Mouse (Mus musculus) heart, adult 2 months (tissue): Measurements from ENCODE around the gene Ago4. TPM values are rescaled to one million over a fixed set of nuclear protein-coding genes. Genes with fewer than 3 reads are reported as not detected.

Experiments used
- DNase-seq, 2 experiments: peaks; one replicate each; pipeline ENCODE4 v3.0.0; 2021
- H3K27ac ChIP-seq: fragments of 200-600 bp; 2 replicates; pipeline ENCODE4 v1.8.1; 2022
- H3K27me3 ChIP-seq: fragments of 200-500 bp; 2 replicates; pipeline ENCODE4 v1.6.1; 2012; ENCODE audit warnings: mild to moderate bottlenecking, low read length, inconsistent platforms, mixed read lengths; ENCODE audit not compliant: control insufficient read depth, insufficient read depth
- H3K36me3 ChIP-seq: fragments of 200-500 bp; 2 replicates; pipeline ENCODE4 v1.6.1; 2012; ENCODE audit warnings: low read length, inconsistent platforms; ENCODE audit not compliant: control insufficient read depth, insufficient read depth
- H3K4me1 ChIP-seq: fragments of 200-500 bp; 2 replicates; pipeline ENCODE4 v1.6.1; 2011; ENCODE audit warnings: low read length; ENCODE audit not compliant: control insufficient read depth, insufficient read depth
- H3K4me3 ChIP-seq: fragments of 200-600 bp; 2 replicates; pipeline ENCODE4 v1.8.1; 2022
- H3K79me2 ChIP-seq: fragments of 200-500 bp; replicated peaks from 2 replicates; pipeline ENCODE4 v1.6.1; 2012; ENCODE audit warnings: mild to moderate bottlenecking, inconsistent platforms, low read length, moderate library complexity, mixed read lengths; ENCODE audit not compliant: control insufficient read depth, insufficient read depth
- H3K9ac ChIP-seq: fragments of 200-500 bp; 2 replicates; pipeline ENCODE4 v1.6.1; 2012; ENCODE audit warnings: low read depth, mild to moderate bottlenecking, control low read depth, inconsistent platforms, low read length, mixed read lengths
- CTCF ChIP-seq: fragments of 200-600 bp; IDR thresholded peaks from 2 replicates; pipeline ENCODE4 v1.8.1; 2022; ENCODE audit warnings: antibody characterized with exemption, mild to moderate bottlenecking, moderate library complexity
- EP300 ChIP-seq: fragments of 200-500 bp; IDR thresholded peaks from 2 replicates; pipeline ENCODE4 v1.6.1; 2011; ENCODE audit warnings: low read depth, low read length, control low read depth; ENCODE audit not compliant: insufficient read depth
- POLR2A ChIP-seq: fragments of 200-500 bp; IDR thresholded peaks from 2 replicates; pipeline ENCODE4 v1.6.1; 2011; ENCODE audit warnings: mild to moderate bottlenecking, low read depth, low read length, control low read depth; ENCODE audit not compliant: insufficient read depth
- WGBS: fragments of 180-500 bp; shearing (Covaris S2); methylation state at CpG from one replicate; pipeline ENCODE4 v1.1.7; 2018; 5-methylcytosine and 5-hydroxymethylcytosine counted together
- intact Hi-C: fragments of 180-260 bp; cut with DNase I; formaldehyde crosslinking; loops from one replicate; pipeline ENCODE4 v1.15.1; 2025
- polyA plus RNA-seq: library from polyadenylated mRNA; depleted of rRNA; stranded (reverse); fragments of >200 nt; gene quantifications from 2 replicates; pipeline ENCODE4 v1.2.3, GENCODE M21; 2012
- total RNA-seq, 2 experiments: library from RNA; stranded (reverse); gene quantifications; 2 replicates each; pipeline ENCODE4 v1.2.3; 2021

Ago4 gene
- total and polyA plus RNA-seq, 3 experiments, result 2.2 to 11.7 (median 9.6) TPM

GRCm38 (mm10) chr4:126464892-126465235, 68.4 kb downstream of the Ago4 start:
- TF ChIP-seq EP300 (no peak), POLR2A (no peak), CTCF (no peak)

GRCm38 (mm10) chr4:126464189-126464891, 68.9 kb downstream of the Ago4 start:
- no peak overlapping the region for H3K4me3 ChIP-seq
- no peaks in the 10 kb centered on the region for H3K36me3 ChIP-seq
- intact Hi-C loops, result no loop called here
- TF ChIP-seq CTCF, result no peak
- no peak for TF ChIP-seq EP300
- no peak for TF ChIP-seq POLR2A
- H3K4me1 ChIP-seq, result peaks cover 2% of the 10 kb centered on the region
- no peak overlapping the region for H3K27ac ChIP-seq
- 49% methylated on average over 4 of the region's 4 CpGs for WGBS
- H3K27me3 ChIP-seq, result no peaks in the 10 kb centered on the region
- no peaks in the 10 kb centered on the region for H3K79me2 ChIP-seq
- no peak for DNase-seq
- H3K9ac ChIP-seq, result no peak overlapping the region

More at GRCm38 (mm10) chr4:126464892-126465235, 68.4 kb downstream of the Ago4 start:
- H3K79me2 ChIP-seq, result no peaks in the 10 kb centered on the region
- H3K4me3 ChIP-seq, result no peak overlapping the region
- H3K27me3 ChIP-seq, result no peaks in the 10 kb centered on the region
- intact Hi-C loops, result no loop called here
- WGBS, result 39% methylated on average over 2 of the region's 2 CpGs
- H3K36me3 ChIP-seq, result no peaks in the 10 kb centered on the region
- H3K27ac ChIP-seq, result no peak overlapping the region
- no peak overlapping the region for H3K9ac ChIP-seq
- H3K4me1 ChIP-seq, result peaks cover 2% of the 10 kb centered on the region
- no peak for DNase-seq

GRCm38 (mm10) chr4:126455441-126455840, 77.8 kb downstream of the Ago4 start:
- H3K9ac ChIP-seq, result no peak overlapping the region
- H3K4me1 ChIP-seq, result no peaks in the 10 kb centered on the region
- WGBS, result 89% methylated on average over 7 of the region's 7 CpGs
- intact Hi-C loops, result no loop called here
- no peak overlapping the region for H3K27ac ChIP-seq
- TF ChIP-seq CTCF (no peak), POLR2A (no peak), EP300 (no peak)
- DNase-seq, result no peak
- no peak overlapping the region for H3K4me3 ChIP-seq
- no peaks in the 10 kb centered on the region for H3K36me3 ChIP-seq
- no peaks in the 10 kb centered on the region for H3K27me3 ChIP-seq
- no peaks in the 10 kb centered on the region for H3K79me2 ChIP-seq

GRCm38 (mm10) chr4:126454547-126455254, 78.6 kb downstream of the Ago4 start:
- H3K9ac ChIP-seq, result no peak overlapping the region
- no peaks in the 10 kb centered on the region for H3K4me1 ChIP-seq
- H3K4me3 ChIP-seq, result no peak overlapping the region
- H3K36me3 ChIP-seq, result no peaks in the 10 kb centered on the region
- DNase-seq, result no peak
- H3K27me3 ChIP-seq, result no peaks in the 10 kb centered on the region
- no peaks in the 10 kb centered on the region for H3K79me2 ChIP-seq
- intact Hi-C loops, result no loop called here
- H3K27ac ChIP-seq, result no peak overlapping the region
- TF ChIP-seq CTCF, result no peak
- 89% methylated on average over 5 of the region's 5 CpGs for WGBS

GRCm38 (mm10) chr4:126450268-126450667, 83.0 kb downstream of the Ago4 start:
- intact Hi-C loops, result no loop called here
- peaks cover 5% of the 10 kb centered on the region for H3K36me3 ChIP-seq

GRCm38 (mm10) chr4:126447126-126447525, 86.1 kb downstream of the Ago4 start:
- H3K79me2 ChIP-seq, result no peaks in the 10 kb centered on the region
- TF ChIP-seq POLR2A, result no peak
- TF ChIP-seq CTCF, result no peak
- no peak for TF ChIP-seq EP300
- intact Hi-C loops, result no loop called here
- no peak overlapping the region for H3K27ac ChIP-seq
- 73% methylated on average over 7 of the region's 7 CpGs for WGBS
- peaks cover 5% of the 10 kb centered on the region for H3K36me3 ChIP-seq
- no peaks in the 10 kb centered on the region; the same call in 1 of the 2 replicates for H3K4me1 ChIP-seq
- no peak for DNase-seq
- H3K27me3 ChIP-seq, result no peaks in the 10 kb centered on the region
- H3K9ac ChIP-seq, result no peak overlapping the region
- no peak overlapping the region for H3K4me3 ChIP-seq

More at GRCm38 (mm10) chr4:126450268-126450667, 83.0 kb downstream of the Ago4 start:
- Histone ChIP-seq H3K4me1 (no peaks in the 10 kb centered on the region), H3K27me3 (no peaks in the 10 kb centered on the region), H3K9ac (no peak overlapping the region), H3K79me2 (no peaks in the 10 kb centered on the region), H3K27ac (no peak overlapping the region), H3K4me3 (no peak overlapping the region)
- TF ChIP-seq CTCF, result no peak
- no peak for TF ChIP-seq EP300
- TF ChIP-seq POLR2A, result no peak
- DNase-seq, result no peak
- 97% methylated on average over 1 of the region's 1 CpGs for WGBS
